Mouse (Mus musculus) bone marrow, adult 2 months (tissue): ENCODE data around the gene Hbp1.

Source experiments
- CTCF ChIP-seq: fragments of 200-500 bp; IDR thresholded peaks from 2 replicates; pipeline ENCODE4 v1.5.1; 2011; ENCODE audit warnings: low read length, control low read depth; ENCODE audit not compliant: control insufficient read depth, insufficient read depth
- POLR2A ChIP-seq: fragments of 200-500 bp; IDR thresholded peaks from 2 replicates; pipeline ENCODE4 v1.6.1; 2011; ENCODE audit warnings: low read depth, mild to moderate bottlenecking, control low read depth, low read length, borderline replicate concordance; ENCODE audit not compliant: control insufficient read depth

GRCm38 (mm10) chr12:31971547-31971946 is 21.2 kb upstream of the Hbp1 start:
- TF ChIP-seq CTCF (no peak), POLR2A (no peak)
